Mouse (Mus musculus) left cerebral cortex, postnatal 36 days (tissue): ENCODE results near the gene Arrb1. TPM values are rescaled to one million over a fixed set of nuclear protein-coding genes. Genes with fewer than 3 reads are reported as not detected.

Experiments
- DNase-seq, 2 experiments: peaks; one replicate each; pipeline ENCODE4 v3.0.0; 2021 to 2022; ENCODE audit warnings: low spot score in 2 of 2, mixed read lengths in 1 of 2
- intact Hi-C: fragments of 180-260 bp; cut with DNase I; formaldehyde crosslinking; loops from one replicate; pipeline ENCODE4 v1.15.1; 2025
- total RNA-seq, 2 experiments: library from RNA; stranded (reverse); gene quantifications; 2 replicates each; pipeline ENCODE4 v1.2.3; 2021

Gene Arrb1
- total RNA-seq, 2 experiments from 2014 or later, result 189 to 196 TPM

GRCm38 (mm10) chr7:99570680-99571079, 35.4 kb downstream of the Arrb1 start:
- intact Hi-C loops, result no loop called here
- no peak for DNase-seq

- intact Hi-C loops, result no loop called here
- DNase-seq, result peak; percentile 36 to 50
Measured at GRCm38 (mm10) chr7:99572931-99573330, 37.7 kb downstream of the Arrb1 start.

- DNase-seq, result no peak
- intact Hi-C loops, result no loop called here
Measured at GRCm38 (mm10) chr7:99573351-99573750, 38.1 kb downstream of the Arrb1 start.

GRCm38 (mm10) chr7:99578246-99578645, 43.0 kb downstream of the Arrb1 start:
- no peak for DNase-seq
- intact Hi-C loops, result no loop called here

- intact Hi-C loops, result no loop called here
- peak; percentile 50 to 57 for DNase-seq
Measured at GRCm38 (mm10) chr7:99579491-99580190, 44.4 kb downstream of the Arrb1 start.

- intact Hi-C loops, result no loop called here
- DNase-seq, result no peak
Measured at GRCm38 (mm10) chr7:99580247-99580646, 45.0 kb downstream of the Arrb1 start.

GRCm38 (mm10) chr7:99582306-99582705, 47.0 kb downstream of the Arrb1 start:
- no peak for DNase-seq
- intact Hi-C loops, result no loop called here

- DNase-seq, result no peak
- intact Hi-C loops, result no loop called here
Measured at GRCm38 (mm10) chr7:99582867-99583266, 47.6 kb downstream of the Arrb1 start.

- intact Hi-C loops, result no loop called here
- no peak for DNase-seq
Measured at GRCm38 (mm10) chr7:99583625-99584024, 48.4 kb downstream of the Arrb1 start.

- intact Hi-C loops, result no loop called here
- DNase-seq, result no peak
Measured at GRCm38 (mm10) chr7:99585976-99586375, 50.7 kb downstream of the Arrb1 start.

- DNase-seq, result peak; percentile 53 to 70
- intact Hi-C loops, result loop anchor here (1.0 kb wide), 1 partner anchor 90 kb away; no protein-coding TSS in a partner anchor
Measured at GRCm38 (mm10) chr7:99590064-99590463, 54.8 kb downstream of the Arrb1 start.

GRCm38 (mm10) chr7:99590646-99591045, 55.4 kb downstream of the Arrb1 start:
- no peak for DNase-seq
- intact Hi-C loops, result loop anchor here (1.0 kb wide), 1 partner anchor 90 kb away; no protein-coding TSS in a partner anchor

GRCm38 (mm10) chr7:99592669-99593068, 57.4 kb downstream of the Arrb1 start:
- intact Hi-C loops, result no loop called here
- no peak for DNase-seq

- intact Hi-C loops, result no loop called here
- DNase-seq, result no peak
Measured at GRCm38 (mm10) chr7:99593868-99594803, 58.9 kb downstream of the Arrb1 start.

- DNase-seq, result no peak
- intact Hi-C loops, result no loop called here
Measured at GRCm38 (mm10) chr7:99598722-99599121, 63.5 kb downstream of the Arrb1 start.

GRCm38 (mm10) chr7:99603875-99604662, 68.8 kb downstream of the Arrb1 start:
- DNase-seq, result no peak
- intact Hi-C loops, result no loop called here

GRCm38 (mm10) chr7:99605058-99605457, 69.8 kb downstream of the Arrb1 start:
- intact Hi-C loops, result no loop called here
- no peak for DNase-seq

GRCm38 (mm10) chr7:99606303-99606702, 71.0 kb downstream of the Arrb1 start:
- intact Hi-C loops, result no loop called here
- no peak for DNase-seq

- DNase-seq, result no peak
- intact Hi-C loops, result no loop called here
Measured at GRCm38 (mm10) chr7:99606766-99607165, 71.5 kb downstream of the Arrb1 start.

- intact Hi-C loops, result no loop called here
- no peak for DNase-seq
Measured at GRCm38 (mm10) chr7:99607632-99608031, 72.4 kb downstream of the Arrb1 start.
